Mouse (Mus musculus) spleen, adult 2 months (tissue): ENCODE results near the gene Fcrl5.

Experiments
- CTCF ChIP-seq: fragments of 200-500 bp; IDR thresholded peaks from 2 replicates; pipeline ENCODE4 v1.5.1; 2011; ENCODE audit warnings: mild to moderate bottlenecking, inconsistent platforms; ENCODE audit not compliant: insufficient read depth, insufficient read length, insufficient replicate concordance; ENCODE audit errors: extremely low read depth
- POLR2A ChIP-seq: fragments of 200-500 bp; IDR thresholded peaks from 2 replicates; pipeline ENCODE4 v1.6.1; 2011; ENCODE audit warnings: low read depth, low read length, inconsistent platforms

GRCm38 (mm10) chr3:87398809-87399208 is 36.8 kb upstream of the Fcrl5 start:
- TF ChIP-seq CTCF (no peak), POLR2A (no peak)
